Mouse (Mus musculus) kidney, adult 2 months (tissue): ENCODE measurements around the gene Acly. TPM values are rescaled to one million over a fixed set of nuclear protein-coding genes. Genes with fewer than 3 reads are reported as not detected.

Experiments
- DNase-seq: peaks from one replicate; pipeline ENCODE4 v3.0.0; 2021
- H3K27ac ChIP-seq: fragments of 200-500 bp; 2 replicates; pipeline ENCODE4 v1.5.1; 2012; ENCODE audit warnings: low read depth, low read length, control low read depth, inconsistent platforms; ENCODE audit not compliant: insufficient read depth
- H3K27me3 ChIP-seq: fragments of 200-500 bp; replicated peaks from 2 replicates; pipeline ENCODE4 v1.6.1; 2012; ENCODE audit warnings: mild to moderate bottlenecking, moderate library complexity, low read length, inconsistent platforms; ENCODE audit not compliant: control insufficient read depth, insufficient read depth
- H3K36me3 ChIP-seq: fragments of 200-500 bp; 2 replicates; pipeline ENCODE4 v1.6.1; 2012; ENCODE audit warnings: mild to moderate bottlenecking, moderate library complexity, low read length, inconsistent platforms; ENCODE audit not compliant: control insufficient read depth, insufficient read depth
- H3K4me1 ChIP-seq: fragments of 200-500 bp; 2 replicates; pipeline ENCODE4 v1.6.1; 2011; ENCODE audit warnings: low read length; ENCODE audit not compliant: control insufficient read depth, insufficient read depth
- H3K4me3 ChIP-seq: fragments of 200-500 bp; 2 replicates; pipeline ENCODE4 v1.5.1; 2011; ENCODE audit warnings: mild to moderate bottlenecking, low read depth, low read length, control low read depth; ENCODE audit not compliant: insufficient read depth
- CTCF ChIP-seq: fragments of 200-500 bp; conservative IDR thresholded peaks from 2 replicates; pipeline ENCODE4 v1.5.1; 2011; ENCODE audit warnings: low read depth, mild to moderate bottlenecking, control low read depth, low read length, moderate library complexity, mixed read lengths; ENCODE audit not compliant: insufficient read depth, insufficient read length
- POLR2A ChIP-seq: fragments of 200-500 bp; IDR thresholded peaks from one replicate; pipeline ENCODE4 v1.6.1; 2011; ENCODE audit warnings: low read depth, low read length, control low read depth
- WGBS: fragments of 180-500 bp; shearing (Covaris S2); methylation state at CpG from one replicate; pipeline ENCODE4 v1.1.7; 2018; 5-methylcytosine and 5-hydroxymethylcytosine counted together
- polyA plus RNA-seq: library from polyadenylated mRNA; depleted of rRNA; stranded (reverse); fragments of >200 nt; gene quantifications from 2 replicates; pipeline ENCODE4 v1.2.3, GENCODE M21; 2012

Gene Acly
- polyA plus RNA-seq, 1 experiment, result 181 TPM

DNA sequence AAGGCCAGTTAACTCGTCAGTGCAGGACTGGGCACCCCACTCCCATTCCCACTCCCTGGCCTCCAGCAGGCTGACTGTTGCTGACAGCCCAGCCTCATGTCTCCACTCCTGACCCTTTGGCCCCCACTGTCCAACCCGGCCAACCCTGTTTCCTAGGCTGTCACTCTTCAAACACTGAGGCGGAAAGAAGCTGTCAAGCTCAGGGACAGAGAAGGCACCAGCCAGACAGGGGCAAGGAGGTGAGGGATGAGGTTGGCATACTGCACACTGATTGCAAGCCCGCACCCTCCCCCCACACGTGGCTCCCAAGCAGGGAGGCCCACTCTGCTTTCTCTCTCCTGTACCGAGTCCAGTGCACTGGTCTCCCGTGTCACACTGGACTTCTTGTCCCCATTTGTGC lies 8.6 kb downstream of the Acly start:
- Histone ChIP-seq H3K4me1 (peaks cover 37% of the 10 kb centered on the region), H3K27ac (no peak overlapping the region), H3K27me3 (no peaks in the 10 kb centered on the region), H3K4me3 (no peak overlapping the region), H3K36me3 (peaks cover 4% of the 10 kb centered on the region)
- TF ChIP-seq POLR2A (no peak), CTCF (no peak)
- WGBS, result 57% methylated on average over 7 of the region's 7 CpGs
- peak; percentile 36 for DNase-seq

DNA sequence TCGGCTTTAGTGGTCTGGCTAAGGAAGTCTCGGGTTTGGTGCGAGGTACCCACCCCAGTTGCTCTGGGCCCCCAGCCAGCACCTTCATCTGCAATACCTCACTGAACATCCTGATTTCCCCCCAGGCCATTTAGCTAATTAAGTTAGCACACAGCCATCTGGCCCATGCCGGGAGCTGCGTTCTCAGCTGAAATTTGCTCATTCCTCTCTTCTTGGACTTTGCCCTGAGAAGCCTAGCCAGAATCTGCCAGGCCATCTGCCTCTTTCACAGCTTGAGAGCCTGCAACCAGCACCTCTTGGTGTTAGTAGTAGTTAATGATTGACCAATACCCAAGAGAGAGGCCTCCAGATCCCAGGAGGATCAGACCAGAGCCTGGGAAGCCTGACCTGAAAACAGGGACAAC lies 9.6 kb downstream of the Acly start:
- TF ChIP-seq CTCF (no peak), POLR2A (no peak)
- Histone ChIP-seq H3K36me3 (peaks cover 4% of the 10 kb centered on the region), H3K27ac (peak overlapping the region; percentile 10; the same call in 1 of the 2 replicates), H3K4me3 (no peak overlapping the region), H3K4me1 (peaks cover 37% of the 10 kb centered on the region), H3K27me3 (no peaks in the 10 kb centered on the region)
- DNase-seq, result peak; percentile 95
- WGBS, result 20% methylated on average over 5 of the region's 5 CpGs

DNA sequence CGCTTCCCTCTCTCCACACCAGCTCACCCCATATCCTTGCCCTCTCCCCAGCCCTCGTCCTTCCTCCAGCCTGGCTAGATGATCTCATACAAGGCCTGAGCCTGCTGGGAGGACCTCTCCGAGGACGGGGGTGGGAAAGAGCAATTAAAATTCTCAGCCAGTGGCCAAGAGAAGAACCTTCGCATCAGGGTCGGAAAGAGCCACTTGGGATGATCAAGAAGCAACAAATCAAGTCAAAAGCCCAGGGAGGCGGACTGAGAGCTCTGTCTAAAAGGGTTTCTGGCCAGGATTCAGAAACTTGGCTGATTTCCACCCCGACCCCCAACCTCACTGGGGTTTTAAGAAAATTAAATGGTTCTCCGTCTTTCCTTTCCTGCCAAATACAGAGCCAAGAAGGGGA lies 11.5 kb downstream of the Acly start:
- Histone ChIP-seq H3K27ac (no peak overlapping the region), H3K36me3 (peaks cover 4% of the 10 kb centered on the region; the same call in 1 of the 2 replicates), H3K27me3 (no peaks in the 10 kb centered on the region), H3K4me1 (peaks cover 26% of the 10 kb centered on the region), H3K4me3 (no peak overlapping the region)
- no peak for TF ChIP-seq POLR2A
- TF ChIP-seq CTCF, result no peak
- DNase-seq, result peak; percentile 21
- WGBS, result 67% methylated on average over 9 of the region's 9 CpGs

DNA sequence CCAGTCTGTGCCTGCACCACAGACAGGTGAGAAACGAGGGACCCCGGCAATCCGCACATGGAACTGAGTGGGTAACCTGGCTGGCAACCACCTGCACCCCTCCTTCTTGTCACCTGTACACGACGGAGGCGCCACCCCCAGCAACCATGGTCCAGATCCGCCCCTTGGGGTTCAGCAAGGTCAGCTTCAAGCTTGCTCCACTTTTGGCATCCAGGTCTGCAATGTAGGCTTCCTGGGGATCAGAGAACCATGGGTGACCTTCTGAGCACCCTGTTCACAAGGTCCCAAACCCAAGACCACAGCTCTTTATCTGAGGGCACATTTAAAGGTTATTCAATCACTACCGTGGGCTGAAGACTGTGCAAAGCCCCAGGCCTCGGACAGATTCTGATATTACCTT lies 12.0 kb downstream of the Acly start:
- WGBS, result 81% methylated on average over 9 of the region's 9 CpGs
- Histone ChIP-seq H3K27me3 (no peaks in the 10 kb centered on the region), H3K27ac (no peak overlapping the region), H3K4me1 (peaks cover 22% of the 10 kb centered on the region), H3K36me3 (peaks cover 4% of the 10 kb centered on the region; the same call in 1 of the 2 replicates), H3K4me3 (no peak overlapping the region)
- no peak for TF ChIP-seq POLR2A
- no peak for TF ChIP-seq CTCF
- peak; percentile 40 for DNase-seq

DNA sequence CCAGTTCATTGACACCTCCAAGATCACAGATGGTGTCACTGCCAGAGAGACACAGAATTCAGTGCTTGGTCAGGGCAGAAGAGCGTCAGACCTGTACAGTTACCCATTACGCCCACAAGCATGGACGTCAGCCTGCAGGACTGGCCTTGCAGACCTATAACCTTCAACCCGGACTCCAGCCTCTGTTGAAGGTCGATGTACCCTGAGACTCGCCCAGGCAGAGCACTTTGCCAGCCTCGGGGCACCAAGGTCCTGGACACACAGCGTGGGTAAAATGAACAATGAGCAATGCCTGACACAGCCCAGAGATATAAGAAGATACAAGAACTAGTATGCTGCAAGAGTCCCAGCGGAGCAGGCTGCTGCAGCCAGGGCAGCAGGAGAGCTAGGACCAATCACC lies 12.7 kb downstream of the Acly start:
- no peaks in the 10 kb centered on the region for H3K27me3 ChIP-seq
- H3K27ac ChIP-seq, result no peak overlapping the region
- H3K4me1 ChIP-seq, result peaks cover 17% of the 10 kb centered on the region
- WGBS, result 42% methylated on average over 9 of the region's 9 CpGs
- H3K36me3 ChIP-seq, result peaks cover 4% of the 10 kb centered on the region; the same call in 1 of the 2 replicates
- TF ChIP-seq CTCF, result no peak
- TF ChIP-seq POLR2A, result no peak
- peak; percentile 88 for DNase-seq
- H3K4me3 ChIP-seq, result no peak overlapping the region

DNA sequence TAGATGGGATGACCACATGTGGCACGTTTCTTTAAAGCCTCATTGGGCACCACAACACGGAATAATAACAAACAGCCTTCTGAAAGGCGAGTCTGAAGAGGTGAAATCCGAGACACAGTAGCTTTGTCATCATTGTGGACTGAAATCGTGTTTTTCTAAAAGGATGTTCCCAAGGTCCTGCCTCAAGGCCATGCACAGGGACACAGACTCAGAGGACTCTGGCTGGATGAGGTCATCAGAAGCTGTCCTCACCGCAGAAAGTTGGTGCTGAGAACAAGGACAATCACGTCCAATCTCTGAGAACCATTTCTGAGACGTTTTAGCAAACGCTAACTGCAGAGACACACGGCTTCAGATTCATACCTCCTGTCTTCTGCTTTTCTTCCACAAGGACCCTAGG lies 14.1 kb downstream of the Acly start:
- H3K4me1 ChIP-seq, result peaks cover 10% of the 10 kb centered on the region; the same call in 1 of the 2 replicates
- no peak overlapping the region for H3K27ac ChIP-seq
- no peaks in the 10 kb centered on the region for H3K27me3 ChIP-seq
- DNase-seq, result no peak
- no peak for TF ChIP-seq CTCF
- TF ChIP-seq POLR2A, result no peak
- 80% methylated on average over 10 of the region's 10 CpGs for WGBS
- peaks cover 4% of the 10 kb centered on the region; the same call in 1 of the 2 replicates for H3K36me3 ChIP-seq
- no peak overlapping the region for H3K4me3 ChIP-seq

DNA sequence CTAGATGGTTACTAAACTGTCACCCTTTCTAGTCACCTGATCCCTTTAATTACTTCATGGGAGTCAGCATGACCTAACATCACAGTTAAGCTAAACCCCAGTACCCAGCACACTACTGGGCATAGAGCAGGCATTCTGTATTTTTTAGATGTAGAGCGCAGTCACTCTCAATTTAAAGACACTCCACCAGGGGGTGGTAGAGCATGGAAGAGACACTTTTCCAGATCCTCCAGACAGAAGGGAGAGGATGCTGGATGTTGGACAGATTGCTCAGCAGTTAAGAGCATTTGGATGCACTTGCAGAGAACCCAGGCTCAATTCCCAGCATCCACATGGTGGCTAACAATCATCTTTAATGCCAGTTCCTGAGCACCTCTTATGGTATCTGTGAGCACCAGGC lies 15.4 kb downstream of the Acly start:
- WGBS, result 82% methylated on average over 1 of the region's 1 CpGs
- no peaks in the 10 kb centered on the region for H3K27me3 ChIP-seq
- peaks cover 4% of the 10 kb centered on the region; the same call in 1 of the 2 replicates for H3K36me3 ChIP-seq
- TF ChIP-seq POLR2A, result no peak
- peak; percentile 40 for TF ChIP-seq CTCF
- H3K27ac ChIP-seq, result no peak overlapping the region
- H3K4me3 ChIP-seq, result no peak overlapping the region
- DNase-seq, result peak; percentile 53
- peaks cover 6% of the 10 kb centered on the region; the same call in 1 of the 2 replicates for H3K4me1 ChIP-seq

DNA sequence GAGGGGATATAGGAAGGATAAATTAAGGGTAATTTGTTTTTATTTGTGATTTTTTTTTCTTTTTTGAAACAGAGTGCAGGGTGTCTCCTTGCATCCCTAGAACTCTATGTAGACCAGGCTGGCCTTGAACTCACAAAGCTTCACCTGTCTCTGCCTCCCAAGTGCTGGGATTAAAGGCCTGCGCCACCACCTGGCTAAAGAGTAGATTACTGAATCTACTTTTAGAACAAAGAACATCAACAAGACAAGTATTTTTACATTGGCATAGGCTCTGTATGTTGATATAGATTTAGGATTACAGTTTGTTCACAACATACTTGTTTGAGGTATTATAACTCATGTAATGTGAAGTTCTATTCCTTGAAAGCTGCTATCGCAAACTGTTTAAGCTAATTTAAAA lies 17.2 kb downstream of the Acly start:
- H3K4me3 ChIP-seq, result no peak overlapping the region
- peaks cover 2% of the 10 kb centered on the region; the same call in 1 of the 2 replicates for H3K36me3 ChIP-seq
- no peak overlapping the region for H3K27ac ChIP-seq
- TF ChIP-seq CTCF, result no peak
- no peak for TF ChIP-seq POLR2A
- peaks cover 3% of the 10 kb centered on the region; the same call in 1 of the 2 replicates for H3K4me1 ChIP-seq
- 95% methylated on average over 2 of the region's 2 CpGs for WGBS
- DNase-seq, result no peak
- H3K27me3 ChIP-seq, result no peaks in the 10 kb centered on the region
